Mouse (Mus musculus) lung, postnatal 36 days (tissue): Measurements from ENCODE around the gene Lsr.

Experiments used
- DNase-seq: peaks from one replicate; pipeline ENCODE4 v3.0.0; 2022; ENCODE audit warnings: mixed read lengths

Lsr gene

GRCm38 (mm10) chr7:30973251-30973500, at the start of gene Lsr:
TSS of gene Lsr (minus strand) at chr7:30973464.
- DNase-seq = peak; percentile 76

- peak; percentile 34 for DNase-seq
These were observed 44.0 kb upstream of the Lsr start for GRCm38 (mm10) chr7:31017104-31017901.

DNA sequence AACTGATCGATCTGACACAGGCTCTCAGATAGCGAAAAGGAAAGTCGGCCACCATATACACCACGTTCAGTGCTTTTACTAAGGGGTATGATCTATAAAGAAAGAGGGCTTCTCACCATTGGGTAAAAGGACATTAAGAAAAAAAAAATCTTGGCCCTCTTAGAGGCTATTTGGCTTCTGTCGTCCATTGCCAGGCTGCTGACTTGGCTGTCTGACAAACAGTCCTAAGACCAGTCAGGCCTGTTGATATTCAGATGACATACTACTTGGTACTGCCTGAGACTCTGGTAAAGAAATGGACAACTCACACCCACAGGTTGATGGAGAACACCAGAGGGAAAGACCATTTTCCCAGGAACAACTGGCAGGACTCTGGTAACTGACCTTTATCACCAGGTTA, 39.7 kb upstream of the Lsr start:
- no peak for DNase-seq

DNA sequence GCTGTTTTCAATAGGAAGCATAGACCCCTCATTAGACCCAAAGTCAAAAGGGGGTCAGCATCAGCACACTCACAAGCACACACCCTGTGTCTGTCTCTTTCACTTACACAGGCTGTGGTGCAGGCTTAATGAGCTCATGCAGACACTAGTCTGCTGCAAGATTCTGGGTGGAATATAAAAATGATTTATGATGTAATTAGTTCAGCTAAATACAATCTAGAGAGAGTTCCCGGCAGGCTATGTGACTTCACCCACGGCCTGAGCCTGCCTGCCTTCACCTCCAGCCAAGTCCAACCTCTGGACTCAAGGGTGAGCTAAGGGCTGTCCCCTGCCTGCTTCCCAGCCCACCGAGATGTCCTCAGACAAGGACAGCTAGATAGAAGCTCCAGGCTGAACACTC, 35.6 kb upstream of the Lsr start:
- DNase-seq = no peak

DNA sequence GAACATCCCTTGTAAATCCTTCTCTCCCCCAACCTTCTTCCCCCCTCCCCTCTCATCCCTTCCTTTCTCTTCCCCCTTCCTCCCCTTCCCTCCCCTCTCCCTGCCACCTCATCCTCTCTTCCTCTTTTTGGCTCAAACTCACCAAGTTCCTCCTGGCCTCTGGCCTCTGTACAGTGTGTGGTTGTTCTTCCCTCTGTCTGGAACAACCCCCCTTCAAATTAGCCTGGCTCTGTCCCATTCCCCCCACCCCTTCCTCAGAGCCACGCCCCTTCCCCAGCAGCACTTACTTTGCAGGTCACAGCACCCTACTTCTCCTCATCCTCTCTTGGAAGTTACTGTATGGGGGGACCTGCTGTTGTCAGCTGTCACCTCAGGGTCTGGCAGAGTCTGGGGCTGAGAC, 34.9 kb upstream of the Lsr start:
- DNase-seq = peak; percentile 32

GRCm38 (mm10) chr7:31007775-31008174, 34.5 kb upstream of the Lsr start:
- DNase-seq = no peak

DNA sequence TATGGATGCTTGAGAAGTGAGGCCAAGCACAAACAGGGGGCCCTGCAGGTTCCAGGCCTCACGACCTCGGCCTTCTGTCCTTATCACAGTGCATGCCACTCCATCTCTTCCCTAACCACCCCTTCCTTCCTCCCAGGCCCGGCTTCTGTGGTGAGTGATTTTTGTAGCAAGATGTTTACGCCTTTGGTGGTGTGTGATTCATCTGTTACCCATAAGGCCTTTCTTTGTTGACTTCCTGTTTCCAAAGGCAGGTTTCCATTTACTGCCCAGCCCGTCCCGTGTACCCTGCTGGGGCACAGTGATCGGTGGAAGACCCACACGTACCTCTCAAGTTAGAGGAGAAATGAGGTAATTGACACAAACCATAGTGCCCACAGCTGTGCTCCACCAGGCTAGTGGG, 29.4 kb upstream of the Lsr start:
- DNase-seq = peak; percentile 80

- DNase-seq = peak; percentile 88
These were observed 27.3 kb upstream of the Lsr start for GRCm38 (mm10) chr7:31000505-31001020.

- DNase-seq = no peak
These were observed 23.2 kb upstream of the Lsr start for GRCm38 (mm10) chr7:30996491-30996890.

DNA sequence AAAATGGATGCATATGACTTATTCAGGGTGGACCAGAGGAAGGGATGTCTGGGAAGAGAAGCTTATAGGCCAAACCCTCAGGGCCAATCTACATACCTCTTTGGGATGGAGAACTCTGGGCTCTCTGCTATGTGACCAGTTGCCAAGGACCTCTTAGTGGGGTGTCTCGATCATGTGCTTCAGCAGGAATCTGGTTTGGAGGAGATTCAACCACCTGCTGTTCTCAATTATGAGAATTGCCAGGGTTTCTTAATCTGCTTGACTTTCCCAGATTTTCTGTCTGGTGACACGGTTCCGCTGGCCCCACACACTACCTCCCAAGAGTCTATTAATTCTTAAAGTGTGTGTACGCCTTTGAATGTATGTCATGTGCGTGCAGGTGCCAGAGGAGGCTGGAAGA, 20.7 kb upstream of the Lsr start:
- no peak for DNase-seq

DNA sequence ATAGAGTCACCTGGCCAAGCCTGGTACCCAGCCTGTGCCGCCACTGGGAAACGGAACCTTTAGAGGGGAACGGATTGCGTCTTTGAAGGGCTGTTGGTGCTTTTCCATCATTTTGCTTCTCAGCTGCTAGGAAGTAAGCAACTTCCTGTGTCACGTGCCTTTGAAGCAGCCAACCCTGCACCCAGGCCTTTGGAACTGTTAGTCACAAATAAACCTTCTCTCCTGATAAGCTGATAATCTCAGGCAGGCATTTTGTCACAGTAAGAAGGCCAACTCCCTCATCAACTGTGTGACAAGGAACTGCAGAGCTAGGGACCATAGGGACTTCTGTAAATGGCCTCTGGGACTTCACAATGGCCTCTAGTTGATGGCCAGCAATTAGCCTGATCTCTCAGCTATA, 18.9 kb upstream of the Lsr start:
- DNase-seq = no peak

- DNase-seq = no peak
These were observed 15.4 kb upstream of the Lsr start for GRCm38 (mm10) chr7:30988519-30989162.

DNA sequence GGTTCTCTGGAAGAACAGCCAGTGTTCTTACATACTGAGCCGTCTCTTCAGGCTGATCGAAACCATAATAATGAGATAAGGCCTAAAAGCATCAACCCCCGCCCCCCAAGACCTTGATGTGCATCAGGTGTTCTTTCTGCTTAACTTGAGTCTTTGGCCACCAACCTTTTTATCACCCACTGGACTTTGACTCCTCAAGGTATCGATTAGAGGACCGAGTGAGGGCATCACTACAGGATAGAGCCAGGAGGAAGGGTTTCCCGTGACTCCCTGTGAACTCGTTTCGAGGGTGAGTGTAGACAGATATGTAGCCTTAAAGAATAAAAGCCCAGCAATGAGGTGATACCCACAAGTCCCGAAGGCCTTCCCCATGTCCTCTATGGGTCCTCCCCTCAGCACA, 12.1 kb upstream of the Lsr start:
- DNase-seq = no peak

- no peak for DNase-seq
These were observed 8.4 kb upstream of the Lsr start for GRCm38 (mm10) chr7:30981703-30982102.

DNA sequence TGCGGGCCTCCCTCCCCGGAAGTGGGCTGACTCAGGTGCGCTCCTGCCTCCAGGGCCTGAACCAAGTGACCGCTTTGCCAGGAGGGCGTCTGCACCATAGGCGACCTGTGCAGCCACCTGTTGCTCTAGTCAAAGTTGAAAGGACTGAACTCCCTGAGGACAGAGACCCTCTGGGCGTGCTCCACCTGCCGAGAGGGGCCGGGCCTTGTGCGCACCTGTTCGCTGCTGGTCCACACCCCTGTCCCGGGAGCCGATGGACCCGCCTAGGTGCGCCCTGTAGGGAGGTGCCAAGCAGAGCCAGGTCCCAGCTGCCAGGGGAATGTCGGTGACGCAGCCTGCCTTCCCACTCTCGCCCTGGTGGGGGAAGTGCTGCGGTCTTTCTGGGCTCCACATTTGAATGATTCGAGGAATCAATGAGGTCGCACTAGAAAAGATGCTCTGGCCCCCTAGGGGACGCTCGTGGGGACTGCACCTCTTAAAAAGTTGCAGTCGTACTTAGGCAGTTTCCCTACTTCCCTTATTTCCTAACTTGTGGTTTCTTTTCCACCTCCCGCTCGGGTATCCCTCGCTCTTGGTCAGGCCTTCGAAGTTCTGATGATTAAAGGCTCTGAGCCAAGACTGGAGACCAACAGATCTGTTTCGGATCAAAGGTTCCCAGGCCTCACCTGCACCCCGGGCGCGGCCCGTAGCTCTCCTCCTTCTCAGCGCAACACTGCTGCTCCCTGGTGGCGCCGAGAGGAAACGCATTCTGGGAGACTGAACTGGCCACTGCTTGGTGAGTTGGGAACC, 431 bp upstream of the Lsr start, which contains the start of gene Fam187b:
TSS of gene Fam187b (plus strand) at position 290 of the 789 bp plus-strand sequence.
- DNase-seq = peak; percentile 92

DNA sequence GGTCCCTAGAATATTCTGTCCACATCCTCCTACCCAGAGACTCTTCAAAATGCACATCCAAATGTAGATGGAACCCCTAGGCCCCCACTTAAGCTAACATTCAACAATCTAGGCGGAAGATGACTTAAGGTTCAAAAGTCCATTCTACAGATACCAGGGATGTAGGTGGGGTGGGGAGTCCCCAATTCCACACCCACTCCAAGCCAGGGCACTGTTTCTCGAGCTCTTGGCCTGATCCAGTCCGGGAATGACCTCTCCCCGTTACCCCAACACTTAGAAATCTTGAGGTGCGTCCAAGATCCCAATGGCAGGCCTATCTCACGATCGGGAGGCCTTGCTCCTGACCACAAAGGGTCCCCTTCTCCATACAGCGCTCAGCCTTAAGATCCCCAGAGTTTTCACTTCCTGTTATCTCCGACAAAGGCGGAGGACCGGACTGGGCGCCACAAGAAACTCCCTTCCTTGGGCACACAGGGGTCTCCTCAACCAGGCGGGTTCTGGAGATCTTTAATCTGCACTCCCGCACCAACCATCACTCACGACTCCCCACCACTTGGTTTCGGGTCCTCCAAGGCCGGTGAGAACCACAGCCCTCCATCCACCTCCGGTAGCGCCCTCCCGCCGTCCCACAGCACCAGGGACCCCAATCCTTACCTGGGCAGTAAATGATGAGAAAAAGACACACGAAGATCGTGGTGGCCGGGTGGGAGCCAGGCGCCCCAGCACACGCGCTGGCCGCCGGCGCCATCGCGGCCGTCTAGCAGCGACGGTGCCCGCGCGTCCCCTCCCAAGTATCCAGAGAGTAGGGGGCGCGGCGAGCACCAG, 626 bp downstream of the Lsr start:
- DNase-seq = peak; percentile 14

GRCm38 (mm10) chr7:30971901-30972300, 1.4 kb downstream of the Lsr start:
- DNase-seq = no peak

DNA sequence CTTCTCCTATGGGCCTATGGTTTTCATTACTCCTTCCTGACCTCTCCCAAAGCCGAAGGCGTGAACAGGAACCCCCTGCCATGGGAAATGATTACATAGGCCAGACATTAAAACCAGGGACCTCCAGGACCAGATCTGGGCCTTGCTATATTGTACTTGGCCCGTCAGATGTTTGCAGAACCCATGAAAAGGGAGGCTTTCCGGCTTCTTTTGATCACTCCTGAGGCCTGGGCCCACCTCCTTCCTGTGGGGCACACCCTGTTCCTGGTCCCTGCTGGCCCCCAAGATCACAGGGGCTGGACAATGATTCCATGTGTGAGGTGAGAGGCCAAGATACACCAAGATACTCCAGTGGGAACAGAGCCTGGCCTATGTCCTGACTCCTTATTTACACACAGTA, 4.1 kb downstream of the Lsr start:
- DNase-seq = no peak

DNA sequence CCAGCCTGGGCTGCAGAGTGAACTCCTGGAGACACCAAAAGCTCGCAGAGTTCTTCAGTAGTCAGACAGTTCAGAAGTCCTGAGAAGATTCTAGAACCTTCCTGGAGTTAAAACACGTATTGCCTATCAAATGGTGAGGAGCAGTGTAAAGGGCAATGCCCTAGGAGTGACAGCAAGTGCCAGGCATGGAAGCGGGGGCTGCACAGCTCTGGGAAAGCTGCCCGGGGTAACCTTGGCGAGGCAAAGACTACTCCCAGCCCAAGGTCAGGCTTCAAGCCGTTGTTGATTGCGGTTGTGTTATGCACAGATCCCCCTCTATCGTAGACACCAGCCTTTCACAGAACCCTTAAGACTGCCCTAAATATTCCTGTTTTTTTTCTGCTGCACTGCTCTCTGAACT, 4.7 kb downstream of the Lsr start:
- DNase-seq = no peak

GRCm38 (mm10) chr7:30966657-30967056, 6.6 kb downstream of the Lsr start:
- DNase-seq = no peak

DNA sequence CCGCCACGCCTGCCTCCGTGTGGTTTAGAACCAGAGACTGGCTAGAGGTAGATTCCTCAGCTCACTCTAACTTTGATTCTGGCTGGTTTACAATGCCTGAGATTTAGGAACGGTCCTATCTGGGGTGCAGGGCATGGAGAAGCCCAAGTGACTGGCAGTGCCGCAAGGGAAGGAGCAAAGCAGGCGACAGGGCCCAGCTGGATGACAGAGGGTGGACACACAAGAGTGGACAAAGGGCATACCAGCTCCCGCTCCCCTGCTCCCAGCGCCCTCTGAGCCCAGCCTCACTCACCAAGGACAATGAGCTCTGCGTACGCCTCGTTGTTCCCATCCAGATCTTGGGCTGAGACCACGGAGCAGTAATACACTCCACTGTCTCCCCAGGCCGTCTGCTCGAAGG, 7.6 kb downstream of the Lsr start:
- DNase-seq = no peak

DNA sequence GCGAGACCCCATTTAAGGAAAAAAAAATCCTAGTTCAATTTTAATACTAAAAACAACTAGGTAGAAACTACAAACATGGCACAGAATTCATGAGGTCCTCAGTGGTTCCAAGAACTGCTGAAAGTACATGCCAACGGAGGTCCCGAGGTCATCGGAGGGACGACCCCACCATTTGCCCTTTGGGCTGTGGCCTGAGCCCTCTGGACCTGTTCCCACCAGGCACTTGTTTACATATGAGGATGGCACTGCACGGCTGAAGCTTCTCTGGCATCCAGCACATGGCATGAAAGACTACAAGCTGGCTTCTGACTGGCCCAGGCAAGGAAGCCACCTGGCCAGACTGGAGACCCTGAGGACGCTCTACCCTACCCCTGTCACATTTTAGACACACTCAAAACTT, 8.9 kb downstream of the Lsr start:
- DNase-seq = no peak

DNA sequence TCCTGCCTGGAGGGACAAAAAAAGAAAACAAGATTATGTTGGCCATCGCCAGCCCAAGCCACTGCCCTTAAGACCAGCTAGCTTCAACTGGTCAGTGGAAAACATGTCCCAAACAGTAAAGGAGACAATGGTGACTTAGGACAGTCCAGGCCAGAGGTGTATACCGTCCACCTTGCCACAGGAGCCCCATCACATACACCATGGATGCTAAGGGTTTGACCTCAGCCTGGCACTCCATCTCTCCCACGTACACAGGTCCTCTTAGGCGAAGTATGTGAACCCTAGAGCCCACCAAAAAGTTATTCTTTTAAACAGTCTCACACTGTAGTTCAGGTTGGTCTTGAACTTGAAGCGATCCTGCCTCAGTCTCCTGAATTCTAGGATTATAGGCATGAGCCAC, 10.4 kb downstream of the Lsr start:
- DNase-seq = no peak
